Mouse (Mus musculus) bone marrow macrophage, adult 2 months (primary cell): ENCODE measurements around the gene Rdh16f1.

ENCODE experiments used
- CTCF ChIP-seq: IDR thresholded peaks from 2 replicates; pipeline ENCODE4 v1.5.1; 2012; ENCODE audit warnings: low read depth, mild to moderate bottlenecking, low read length, moderate library complexity
- POLR2A ChIP-seq: IDR thresholded peaks from 2 replicates; pipeline ENCODE4 v1.6.1; 2012; ENCODE audit warnings: mild to moderate bottlenecking, low read depth, low read length, borderline replicate concordance

- TF ChIP-seq CTCF (no peak), POLR2A (no peak)
These were observed 8.0 kb upstream of the Rdh16f1 start, which contains the start of gene Gpr182 for GRCm38 (mm10) chr10:127751548-127751947.
